Mouse (Mus musculus) myocyte (in vitro differentiated cells): ENCODE results near the gene Gm43720.

Source experiments
- CEBPB ChIP-seq: IDR thresholded peaks from 2 replicates; pipeline ENCODE4 v1.6.1; 2011; ENCODE audit warnings: mild to moderate bottlenecking, moderate library complexity; ENCODE audit not compliant: poor library complexity, insufficient read depth, severe bottlenecking
- E2F4 ChIP-seq: IDR thresholded peaks from one replicate; pipeline ENCODE4 v1.6.1; 2011; ENCODE audit warnings: mild to moderate bottlenecking, control low read depth, moderate library complexity; ENCODE audit not compliant: insufficient read depth
- MAX ChIP-seq: IDR thresholded peaks from one replicate; pipeline ENCODE4 v1.6.1; 2011; ENCODE audit warnings: low read depth, mild to moderate bottlenecking, control low read depth
- MYOD1 ChIP-seq, 3 experiments: IDR thresholded peaks; one replicate each; pipeline ENCODE4 v1.6.1; 2011; ENCODE audit warnings: control low read depth in 2 of 3, low read depth in 2 of 3, mild to moderate bottlenecking in 2 of 3, moderate library complexity in 1 of 3; ENCODE audit not compliant: insufficient read length in 2 of 3, control insufficient read depth in 1 of 3
- MYOG ChIP-seq, 3 experiments: IDR thresholded peaks; one replicate each; pipeline ENCODE4 v1.6.1; 2011; ENCODE audit warnings: control low read depth in 2 of 3, low read depth in 2 of 3, mild to moderate bottlenecking in 2 of 3; ENCODE audit not compliant: insufficient read length in 2 of 3, control insufficient read depth in 1 of 3, insufficient read depth in 1 of 3
- POLR2A ChIP-seq: IDR thresholded peaks from one replicate; pipeline ENCODE4 v1.6.1; 2011; ENCODE audit warnings: low read depth, mild to moderate bottlenecking, control low read depth, moderate library complexity; ENCODE audit not compliant: insufficient read length
- POLR2AphosphoS2 ChIP-seq: IDR thresholded peaks from one replicate; pipeline ENCODE4 v1.6.1; 2011; ENCODE audit warnings: low read depth, control low read depth; ENCODE audit not compliant: insufficient read length
- SRF ChIP-seq: IDR thresholded peaks from one replicate; pipeline ENCODE4 v1.6.1; 2011; ENCODE audit warnings: low read depth; ENCODE audit not compliant: control insufficient read depth, insufficient read length
- TCF12 ChIP-seq: IDR thresholded peaks from one replicate; pipeline ENCODE4 v1.6.1; 2011; ENCODE audit warnings: mild to moderate bottlenecking, control low read depth; ENCODE audit not compliant: poor library complexity, insufficient read depth, severe bottlenecking
- USF1 ChIP-seq: IDR thresholded peaks from one replicate; pipeline ENCODE4 v1.6.1; 2011; ENCODE audit warnings: low read depth, mild to moderate bottlenecking, control low read depth, moderate library complexity

- TF ChIP-seq POLR2A (no peak), MYOD1 (IDR thresholded peaks at IDR 0.05; ENCODE audit: control insufficient read depth in 1 of 3, insufficient read length in 2 of 3, low read depth in 2 of 3) (no peak), USF1 (no peak), TCF12 (no peak), POLR2AphosphoS2 (no peak), E2F4 (no peak), CEBPB (no peak), MYOG (IDR thresholded peaks at IDR 0.05; ENCODE audit: control insufficient read depth in 1 of 3, insufficient read depth in 1 of 3, insufficient read length in 2 of 3, low read depth in 2 of 3) (no peak), MAX (no peak), SRF (no peak)
These were observed 8.1 kb upstream of the Gm43720 start for GRCm38 (mm10) chr5:138287861-138288260.
